Mouse (Mus musculus) stomach, embryonic 16.5 days (tissue): ENCODE measurements around the gene Ptprm. TPM values are rescaled to one million over a fixed set of nuclear protein-coding genes. Genes with fewer than 3 reads are reported as not detected.

Experiments
- ATAC-seq: fragments of 200-750 bp; cut with Nextera tagmentation; 2 replicates; pipeline ENCODE4 v1.8.0; 2017; ENCODE audit warnings: moderate number of reproducible peaks, moderate TSS enrichment; ENCODE audit not compliant: insufficient read depth, low FRiP score
- H3K27ac ChIP-seq: fragments of 300-500 bp; sonication (generic); 2 replicates; pipeline ENCODE4 v1.5.1; 2014; ENCODE audit warnings: low read length
- H3K27me3 ChIP-seq: fragments of 300-500 bp; sonication (generic); 2 replicates; pipeline ENCODE4 v1.6.1; 2014; ENCODE audit warnings: low read length, control low read depth, mixed read lengths; ENCODE audit not compliant: control insufficient read depth, insufficient read depth
- H3K36me3 ChIP-seq: fragments of 300-500 bp; sonication (generic); 2 replicates; pipeline ENCODE4 v1.6.1; 2014; ENCODE audit warnings: low read length; ENCODE audit not compliant: control insufficient read depth, insufficient read depth
- H3K4me1 ChIP-seq: fragments of 300-500 bp; sonication (generic); 2 replicates; pipeline ENCODE4 v1.6.1; 2014; ENCODE audit warnings: low read length, control low read depth, mixed read lengths; ENCODE audit not compliant: control insufficient read depth, insufficient read depth
- H3K4me2 ChIP-seq: fragments of 300-500 bp; sonication (generic); 2 replicates; pipeline ENCODE4 v1.6.1; 2014; ENCODE audit warnings: low read depth, low read length, mixed read lengths
- H3K4me3 ChIP-seq: fragments of 300-500 bp; sonication (generic); replicated peaks from 2 replicates; pipeline ENCODE4 v1.5.1; 2014; ENCODE audit warnings: mild to moderate bottlenecking, low read length
- H3K9ac ChIP-seq: fragments of 300-500 bp; sonication (generic); 2 replicates; pipeline ENCODE4 v1.6.1; 2014; ENCODE audit warnings: low read length
- H3K9me3 ChIP-seq: fragments of 300-500 bp; sonication (generic); replicated peaks from 2 replicates; pipeline ENCODE4 v1.6.1; 2016; ENCODE audit warnings: low read length, control low read depth; ENCODE audit not compliant: control insufficient read depth
- WGBS: fragments of 180-500 bp; shearing (Covaris S2); extraction: QIAGEN DNeasy Blood & Tissue Kit; methylation state at CpG from one replicate; pipeline ENCODE4 v1.1.7; 2014; 5-methylcytosine and 5-hydroxymethylcytosine counted together
- polyA plus RNA-seq: library from polyadenylated mRNA; unstranded; fragments of >200 nt; fragmentation: Nextera tagmentation; extraction: Ambion mirVana; gene quantifications from 2 replicates; pipeline ENCODE4 v1.2.1, GENCODE M21; 2015

Gene Ptprm
- polyA plus RNA-seq, 1 experiment from 2014 or later, result 10.8 TPM

DNA sequence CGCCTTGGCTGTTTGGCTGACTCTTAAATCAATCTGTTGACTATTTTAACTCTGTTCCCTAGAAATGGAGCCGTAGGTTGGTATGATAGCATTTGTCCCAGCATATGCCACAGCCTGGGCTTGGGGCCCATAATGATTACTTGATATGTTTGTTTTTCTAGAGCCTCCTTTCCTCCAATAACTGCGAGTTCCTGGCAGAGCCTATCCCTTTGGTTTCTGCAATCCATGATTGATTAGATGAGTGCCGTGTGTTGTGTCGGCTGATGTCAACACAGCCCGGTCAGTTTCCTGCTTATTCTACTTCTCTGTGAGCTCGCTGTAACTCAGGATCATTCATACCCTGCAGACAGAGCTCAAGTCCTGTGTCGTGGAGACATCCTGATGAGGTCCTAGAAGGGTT, 194.6 kb downstream of the Ptprm start:
- 30% methylated on average over 8 of the region's 8 CpGs for WGBS
- Histone ChIP-seq H3K4me1 (no peaks in the 10 kb centered on the region), H3K27me3 (no peaks in the 10 kb centered on the region), H3K27ac (no peak overlapping the region), H3K36me3 (no peaks in the 10 kb centered on the region), H3K9me3 (no peaks in the 10 kb centered on the region), H3K9ac (no peak overlapping the region), H3K4me2 (no peak overlapping the region), H3K4me3 (no peak overlapping the region)
- no peak for ATAC-seq

DNA sequence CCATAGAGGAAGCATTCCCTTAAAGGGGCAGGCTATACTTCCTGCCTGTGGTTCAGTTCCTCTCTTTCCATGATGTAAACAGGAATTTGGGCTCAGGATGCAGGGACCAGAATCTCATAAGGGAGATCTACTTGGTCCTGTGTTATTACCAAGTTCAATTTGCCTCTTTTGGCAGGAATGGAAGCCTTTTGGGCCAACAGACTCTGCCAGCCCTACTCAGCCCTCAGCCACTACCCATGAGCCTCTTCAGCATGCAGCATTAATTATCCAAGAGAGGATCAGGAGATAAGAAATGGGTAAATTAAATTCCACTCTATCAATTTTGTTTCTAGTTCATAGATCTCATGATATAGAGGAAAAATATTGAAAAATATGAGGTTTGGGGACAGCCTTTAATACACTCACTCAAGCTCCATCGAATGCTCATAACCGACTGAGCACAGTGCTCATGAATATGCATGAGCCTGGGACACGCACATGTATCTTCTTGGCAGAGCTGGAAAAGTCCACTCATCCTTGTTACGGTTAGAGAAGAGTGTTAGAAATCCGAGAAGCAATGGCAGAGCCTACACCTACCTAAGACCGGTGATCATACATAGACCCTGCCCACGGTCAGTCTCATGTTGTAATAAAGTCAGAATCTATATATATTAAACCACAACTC, 197.0 kb downstream of the Ptprm start:
- no peak for ATAC-seq
- Histone ChIP-seq H3K27me3 (no peaks in the 10 kb centered on the region), H3K9ac (no peak overlapping the region), H3K27ac (no peak overlapping the region), H3K4me1 (no peaks in the 10 kb centered on the region), H3K4me2 (no peak overlapping the region), H3K4me3 (no peak overlapping the region), H3K36me3 (no peaks in the 10 kb centered on the region), H3K9me3 (no peaks in the 10 kb centered on the region)
- WGBS, result 88% methylated on average over 7 of the region's 7 CpGs

DNA sequence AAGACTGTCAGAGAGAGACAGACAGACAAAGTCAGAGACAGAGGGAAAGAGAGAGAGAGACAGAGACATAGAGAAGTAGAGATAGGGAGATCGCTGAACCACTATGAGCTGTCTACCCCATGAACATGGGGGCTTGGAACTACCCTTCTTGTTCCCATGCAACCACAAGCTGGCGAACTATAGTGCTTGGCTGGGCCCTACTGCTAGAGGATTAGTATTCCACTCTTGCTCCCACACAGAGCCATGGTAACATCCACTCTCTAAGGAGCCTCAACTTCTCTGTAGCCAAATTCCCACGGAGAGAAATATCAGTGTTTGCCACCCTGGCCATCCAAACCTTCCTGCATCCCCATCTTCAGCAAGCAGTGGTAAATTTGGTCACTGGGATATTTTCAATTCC, 202.0 kb downstream of the Ptprm start:
- H3K36me3 ChIP-seq, result no peaks in the 10 kb centered on the region
- 81% methylated on average over 3 of the region's 3 CpGs for WGBS
- H3K9ac ChIP-seq, result no peak overlapping the region
- H3K4me1 ChIP-seq, result no peaks in the 10 kb centered on the region
- no peak for ATAC-seq
- no peak overlapping the region for H3K4me3 ChIP-seq
- H3K27me3 ChIP-seq, result no peaks in the 10 kb centered on the region
- H3K9me3 ChIP-seq, result no peaks in the 10 kb centered on the region
- no peak overlapping the region for H3K27ac ChIP-seq
- no peak overlapping the region for H3K4me2 ChIP-seq

DNA sequence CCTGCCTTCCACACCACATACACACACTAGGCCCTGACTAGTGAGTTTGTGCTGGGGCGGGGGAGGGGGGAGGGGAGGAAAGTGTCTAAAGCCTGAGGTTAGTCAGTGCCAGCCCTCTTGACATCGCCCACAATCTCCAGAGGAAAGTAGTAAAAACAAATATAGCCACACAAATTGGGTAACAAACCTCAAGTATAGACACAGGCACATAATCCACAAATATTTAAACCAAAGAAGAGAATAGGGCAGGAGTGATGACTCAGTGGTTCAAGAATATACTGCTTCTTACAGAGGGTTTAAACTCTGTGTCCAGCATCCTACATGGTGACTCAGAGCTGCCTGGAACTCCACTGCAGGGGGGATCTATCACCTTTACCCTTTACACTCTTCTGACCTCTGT, 203.8 kb downstream of the Ptprm start:
- ATAC-seq, result no peak
- Histone ChIP-seq H3K36me3 (no peaks in the 10 kb centered on the region), H3K9me3 (no peaks in the 10 kb centered on the region), H3K4me3 (no peak overlapping the region), H3K27ac (no peak overlapping the region), H3K4me1 (no peaks in the 10 kb centered on the region), H3K27me3 (no peaks in the 10 kb centered on the region), H3K4me2 (no peak overlapping the region), H3K9ac (no peak overlapping the region)
- WGBS, result 81% methylated on average over 2 of the region's 2 CpGs

DNA sequence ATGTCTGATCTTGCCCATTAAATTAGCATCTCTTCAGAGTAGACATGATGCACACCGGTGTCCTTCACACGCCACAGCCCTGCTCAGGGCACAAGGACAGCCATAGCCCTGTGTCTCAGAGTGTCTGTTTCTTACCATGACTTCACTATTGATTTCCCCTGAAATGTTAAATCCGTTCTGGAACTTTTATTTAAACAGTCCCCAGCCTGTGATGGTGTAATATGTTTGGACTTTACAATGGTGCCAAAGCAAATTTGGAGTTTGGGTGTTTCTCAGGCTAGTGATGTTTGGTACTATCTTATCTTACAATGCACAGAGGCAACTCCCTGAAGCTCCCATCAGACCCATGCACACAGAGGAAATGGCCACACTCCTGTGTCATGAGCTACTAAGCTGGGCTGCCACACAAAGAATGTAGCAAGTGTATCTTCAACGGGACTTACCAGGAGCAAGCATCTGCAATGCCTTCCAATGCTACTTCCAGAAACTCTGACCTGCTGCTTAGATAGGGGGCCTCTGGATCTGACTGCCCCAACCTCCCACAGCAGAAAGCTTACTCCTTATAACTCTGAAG, 212.0 kb downstream of the Ptprm start:
- Histone ChIP-seq H3K4me2 (no peak overlapping the region), H3K27ac (no peak overlapping the region), H3K27me3 (no peaks in the 10 kb centered on the region), H3K4me1 (no peaks in the 10 kb centered on the region), H3K36me3 (no peaks in the 10 kb centered on the region), H3K9me3 (no peaks in the 10 kb centered on the region), H3K4me3 (no peak overlapping the region), H3K9ac (no peak overlapping the region)
- ATAC-seq, result no peak
- 74% methylated on average over 4 of the region's 4 CpGs for WGBS

DNA sequence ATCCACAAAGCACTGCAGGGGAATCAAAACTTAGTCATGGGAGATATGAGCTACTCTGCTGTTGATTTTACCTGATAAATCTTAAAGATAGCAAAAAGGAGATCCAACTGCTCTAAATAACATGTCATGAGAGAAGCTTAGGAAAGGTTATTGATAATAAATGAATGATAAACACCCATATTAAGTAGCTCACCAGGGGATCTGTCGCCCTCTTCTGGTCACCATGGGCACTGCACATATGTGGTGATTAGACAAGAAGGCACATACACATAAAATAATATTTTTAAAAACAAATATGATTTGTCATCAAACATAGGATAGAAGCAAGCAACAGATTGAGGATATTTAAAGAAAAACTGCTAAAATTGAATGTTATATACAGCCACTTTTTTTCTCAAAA, 213.8 kb downstream of the Ptprm start:
- Histone ChIP-seq H3K9ac (no peak overlapping the region), H3K4me3 (no peak overlapping the region), H3K27me3 (no peaks in the 10 kb centered on the region), H3K27ac (no peak overlapping the region), H3K9me3 (no peaks in the 10 kb centered on the region), H3K4me1 (no peaks in the 10 kb centered on the region), H3K4me2 (no peak overlapping the region), H3K36me3 (no peaks in the 10 kb centered on the region)
- 43% methylated on average over 1 of the region's 1 CpGs for WGBS
- no peak for ATAC-seq

DNA sequence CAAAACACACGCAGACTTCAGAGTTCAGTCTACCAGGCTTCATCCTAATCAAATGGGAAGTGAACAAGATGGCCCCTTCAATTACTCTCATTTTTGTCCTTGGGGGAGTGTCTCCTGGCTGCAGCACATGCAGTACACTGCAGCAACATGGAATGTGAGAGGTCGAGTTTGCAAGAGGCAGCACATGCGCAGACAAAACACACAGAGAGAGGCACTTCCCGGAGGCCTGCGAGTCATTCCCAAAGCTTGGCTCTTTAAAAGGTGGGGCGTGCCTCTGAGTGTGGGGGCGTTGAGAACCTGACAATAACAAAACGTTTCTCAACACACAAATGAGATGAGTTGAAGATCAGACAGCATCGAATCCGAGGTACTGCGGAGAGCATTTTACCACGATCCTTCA, 215.3 kb downstream of the Ptprm start:
- no peak for ATAC-seq
- no peaks in the 10 kb centered on the region for H3K27me3 ChIP-seq
- H3K36me3 ChIP-seq, result no peaks in the 10 kb centered on the region
- 69% methylated on average over 12 of the region's 12 CpGs for WGBS
- H3K4me3 ChIP-seq, result no peak overlapping the region
- no peak overlapping the region for H3K4me2 ChIP-seq
- no peaks in the 10 kb centered on the region for H3K4me1 ChIP-seq
- H3K27ac ChIP-seq, result no peak overlapping the region
- no peaks in the 10 kb centered on the region for H3K9me3 ChIP-seq
- no peak overlapping the region for H3K9ac ChIP-seq

DNA sequence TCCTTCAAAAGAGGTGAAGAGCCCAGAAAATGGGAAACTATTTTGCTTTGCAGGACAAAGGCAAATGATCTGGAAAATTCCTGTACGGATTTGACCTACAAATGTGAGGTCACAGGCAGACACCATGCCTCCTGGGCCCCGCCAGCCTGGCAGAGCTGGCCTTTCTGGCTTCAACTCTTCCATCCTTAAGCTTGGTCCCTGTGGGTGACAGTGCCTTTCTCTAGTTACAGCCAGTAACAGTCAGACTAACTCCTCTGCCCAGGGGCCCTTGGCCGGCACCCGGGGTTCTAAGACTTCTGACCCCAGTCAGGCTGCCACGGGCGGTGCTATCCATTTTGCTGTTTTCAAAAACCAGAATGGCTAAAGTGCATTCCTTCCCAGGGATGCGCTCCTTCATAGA, 217.4 kb downstream of the Ptprm start:
- Histone ChIP-seq H3K9me3 (no peaks in the 10 kb centered on the region), H3K27me3 (no peaks in the 10 kb centered on the region), H3K4me3 (no peak overlapping the region), H3K27ac (no peak overlapping the region), H3K9ac (no peak overlapping the region), H3K36me3 (no peaks in the 10 kb centered on the region), H3K4me2 (no peak overlapping the region), H3K4me1 (0 out of 2 replicates have a peak, but pooled peaks cover 5% of the 10 kb centered on the region)
- 82% methylated on average over 7 of the region's 7 CpGs for WGBS
- no peak for ATAC-seq

DNA sequence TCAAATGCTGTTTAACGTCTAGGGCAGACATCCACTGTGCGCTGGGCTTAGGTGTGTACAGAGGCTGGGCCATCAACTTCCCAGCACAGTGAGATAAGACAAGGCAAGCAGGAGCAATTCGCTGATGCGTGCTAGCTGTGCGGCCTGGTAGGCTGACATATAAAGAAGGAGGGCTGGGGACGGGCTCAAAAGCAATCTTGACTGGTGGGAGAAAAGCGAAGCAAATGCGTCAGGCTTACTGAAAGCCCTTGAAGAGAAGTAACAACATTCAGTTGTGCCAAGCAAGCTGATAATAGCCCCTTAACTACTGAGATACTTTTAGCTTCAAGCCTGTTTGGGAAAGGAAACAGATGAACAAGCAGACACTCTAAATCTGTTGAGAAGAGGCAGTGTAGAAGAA, 217.8 kb downstream of the Ptprm start:
- no peak overlapping the region for H3K27ac ChIP-seq
- no peaks in the 10 kb centered on the region for H3K27me3 ChIP-seq
- no peaks in the 10 kb centered on the region for H3K36me3 ChIP-seq
- 65% methylated on average over 8 of the region's 8 CpGs for WGBS
- no peak overlapping the region for H3K4me2 ChIP-seq
- no peak for ATAC-seq
- 0 out of 2 replicates have a peak, but pooled peaks cover 5% of the 10 kb centered on the region for H3K4me1 ChIP-seq
- H3K9me3 ChIP-seq, result no peaks in the 10 kb centered on the region
- H3K9ac ChIP-seq, result no peak overlapping the region
- no peak overlapping the region for H3K4me3 ChIP-seq
